Mouse (Mus musculus): ENCODE measurements around the gene Il1rapl1.

Il1rapl1 gene

GRCm38 (mm10) chrX:88115609-88116073 is at the start of gene Il1rapl1:
Gene Il1rapl1, minus strand, starts transcription at chrX:88115645.
- DNase-seq, result no peak

GRCm38 (mm10) chrX:88158037-88158436 is 42.6 kb upstream of the Il1rapl1 start:
- DNase-seq, result no peak

GRCm38 (mm10) chrX:88125612-88126011 is 10.2 kb upstream of the Il1rapl1 start:
- no peak for DNase-seq

- no peak for DNase-seq
These were observed 4.6 kb upstream of the Il1rapl1 start for GRCm38 (mm10) chrX:88120070-88120469.

GRCm38 (mm10) chrX:88117858-88118257 is 2.4 kb upstream of the Il1rapl1 start:
- no peak for DNase-seq

- no peak for DNase-seq
These were observed 881 bp upstream of the Il1rapl1 start for GRCm38 (mm10) chrX:88116326-88116725.

- DNase-seq, result no peak
These were observed 1.9 kb downstream of the Il1rapl1 start for GRCm38 (mm10) chrX:88113561-88113960.

GRCm38 (mm10) chrX:88112254-88112653 is 3.2 kb downstream of the Il1rapl1 start:
- DNase-seq, result no peak

GRCm38 (mm10) chrX:88109733-88110132 is 5.7 kb downstream of the Il1rapl1 start:
- no peak for DNase-seq

GRCm38 (mm10) chrX:88093936-88094569 is 21.4 kb downstream of the Il1rapl1 start:
- DNase-seq, result no peak

GRCm38 (mm10) chrX:88089873-88090272 is 25.6 kb downstream of the Il1rapl1 start:
- no peak for DNase-seq

GRCm38 (mm10) chrX:88072741-88073419 is 42.6 kb downstream of the Il1rapl1 start:
- no peak for DNase-seq

GRCm38 (mm10) chrX:88070368-88070767 is 45.1 kb downstream of the Il1rapl1 start:
- DNase-seq, result no peak

- DNase-seq, result no peak
These were observed 71.9 kb downstream of the Il1rapl1 start for GRCm38 (mm10) chrX:88043556-88043955.

- DNase-seq, result no peak
These were observed 76.5 kb downstream of the Il1rapl1 start for GRCm38 (mm10) chrX:88038984-88039383.

- no peak for DNase-seq
These were observed 218.3 kb downstream of the Il1rapl1 start for GRCm38 (mm10) chrX:87897172-87897571.

GRCm38 (mm10) chrX:87891916-87892315 is 223.5 kb downstream of the Il1rapl1 start:
- DNase-seq, result no peak

- no peak for DNase-seq
These were observed 261.3 kb downstream of the Il1rapl1 start for GRCm38 (mm10) chrX:87854107-87854506.

GRCm38 (mm10) chrX:87813884-87814283 is 301.6 kb downstream of the Il1rapl1 start:
- no peak for DNase-seq

- DNase-seq, result no peak
These were observed 307.7 kb downstream of the Il1rapl1 start for GRCm38 (mm10) chrX:87807717-87808116.

- no peak for DNase-seq
These were observed 322.4 kb downstream of the Il1rapl1 start for GRCm38 (mm10) chrX:87793011-87793410.

GRCm38 (mm10) chrX:87710589-87710988 is 404.9 kb downstream of the Il1rapl1 start:
- no peak for DNase-seq

- no peak for DNase-seq
These were observed 451.6 kb downstream of the Il1rapl1 start for GRCm38 (mm10) chrX:87663856-87664255.

- no peak for DNase-seq
These were observed 459.8 kb downstream of the Il1rapl1 start for GRCm38 (mm10) chrX:87655644-87656043.

GRCm38 (mm10) chrX:87600914-87601313 is 514.5 kb downstream of the Il1rapl1 start:
- DNase-seq, result no peak

Measured in thymus, postnatal 14 days (tissue).